Mouse (Mus musculus) lung, adult 2 months (tissue): Measurements from ENCODE around the gene Paxx. TPM values are rescaled to one million over a fixed set of nuclear protein-coding genes. Genes with fewer than 3 reads are reported as not detected.
A peak's percentile ranks its signal among the peaks of the same experiment; 100 is the strongest.

Source experiments
- DNase-seq: peaks from one replicate; pipeline ENCODE4 v3.0.0; 2022
- H3K4me1 ChIP-seq: fragments of 200-500 bp; 2 replicates; pipeline ENCODE4 v1.6.1; 2011; ENCODE audit warnings: low read length; ENCODE audit not compliant: control insufficient read depth, insufficient read depth
- H3K4me3 ChIP-seq: fragments of 200-500 bp; replicated peaks from 2 replicates; pipeline ENCODE3; 2011; ENCODE audit warnings: low read depth, mild to moderate bottlenecking, control low read depth, low read length; ENCODE audit errors: extremely low read depth
- CTCF ChIP-seq: fragments of 200-500 bp; IDR thresholded peaks from 2 replicates; pipeline ENCODE4 v1.5.1; 2011; ENCODE audit warnings: mild to moderate bottlenecking, low read length, control low read depth; ENCODE audit not compliant: insufficient read depth
- POLR2A ChIP-seq: fragments of 200-500 bp; IDR thresholded peaks from 2 replicates; pipeline ENCODE4 v1.6.1; 2011; ENCODE audit warnings: low read depth, mild to moderate bottlenecking, control low read depth, low read length, borderline replicate concordance; ENCODE audit errors: extremely low read depth
- WGBS: fragments of 180-500 bp; shearing (Covaris S2); methylation state at CpG from one replicate; pipeline ENCODE4 v1.1.7; 2018; 5-methylcytosine and 5-hydroxymethylcytosine counted together
- polyA plus RNA-seq: library from polyadenylated mRNA; depleted of rRNA; stranded (reverse); fragments of >200 nt; gene quantifications from 2 replicates; pipeline ENCODE4 v1.2.3, GENCODE M21; 2012; rRNA removed

Gene Paxx
- 74.6 and 76.0 TPM in 2 replicates for polyA plus RNA-seq

DNA sequence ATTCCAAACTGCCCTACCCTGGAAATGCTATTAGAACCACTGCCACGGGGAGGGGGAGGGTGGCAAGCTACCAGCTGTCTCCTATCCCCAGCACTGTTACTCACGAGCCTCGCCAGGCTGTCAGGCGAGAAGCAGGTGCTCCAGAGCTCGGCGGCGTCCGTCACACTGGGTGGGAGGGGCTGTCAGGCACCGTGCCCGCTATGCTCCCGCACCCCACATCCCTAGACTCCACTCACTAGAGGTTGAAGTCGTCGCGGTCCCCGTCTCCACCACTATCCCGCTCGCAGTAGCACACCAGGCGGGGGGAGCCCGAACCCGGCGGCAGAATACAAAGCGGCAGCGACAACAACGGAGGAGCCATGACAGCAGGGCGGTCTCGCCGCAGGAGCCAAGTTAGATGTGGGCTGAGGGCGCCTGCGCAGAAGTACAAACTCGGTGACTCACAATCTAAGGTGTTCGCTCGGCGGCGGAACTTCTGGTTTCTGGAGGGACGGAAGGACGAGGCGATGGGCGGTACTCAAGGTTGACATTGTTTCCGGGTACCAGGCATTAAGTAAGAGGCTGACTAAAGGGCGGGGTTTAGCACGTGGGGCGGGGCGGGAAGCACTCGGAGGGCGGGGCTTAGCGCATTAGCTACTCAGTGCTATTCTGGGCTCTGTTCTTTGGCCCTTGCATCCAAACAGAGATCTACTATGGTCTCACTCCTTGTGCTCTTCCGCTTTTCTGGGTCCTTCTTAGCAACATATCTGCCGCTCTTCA, at the start of gene Paxx:
TSS of gene Paxx (minus strand) at position 544 of the 759 bp plus-strand sequence.
- peak; percentile 89 for DNase-seq
- WGBS: under 1% methylated on average over 48 of the region's 48 CpGs
- H3K4me1 ChIP-seq: peaks cover 9% of the 10 kb centered on the region
- no peak for TF ChIP-seq CTCF
- peak; percentile 79; the same call in 1 of the 2 replicates for TF ChIP-seq POLR2A
- H3K4me3 ChIP-seq: peak within 1 kb of the TSS; percentile 84

DNA sequence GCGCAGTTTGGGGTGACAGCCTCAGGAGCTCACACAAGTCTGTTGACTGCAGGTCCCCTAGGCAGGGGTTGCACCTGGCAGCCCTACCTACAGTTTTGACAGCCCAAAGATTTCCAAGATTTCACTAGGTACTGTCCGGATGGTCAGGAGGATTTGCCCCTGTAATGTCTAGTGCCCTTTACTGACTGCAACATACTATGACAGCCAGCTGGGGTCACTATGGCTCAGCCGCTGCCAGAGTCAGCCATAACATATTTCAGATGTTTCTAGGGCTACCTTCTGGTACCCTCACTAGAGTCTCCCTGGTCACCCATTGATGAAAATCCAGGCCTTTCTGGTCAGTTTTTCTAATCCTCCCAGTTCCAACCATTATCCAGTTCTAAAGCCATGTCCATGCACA, 49.0 kb upstream of the Paxx start:
- WGBS: 51% methylated on average over 3 of the region's 3 CpGs
- no peak overlapping the region for H3K4me3 ChIP-seq
- no peaks in the 10 kb centered on the region for H3K4me1 ChIP-seq
- DNase-seq: no peak
- no peak for TF ChIP-seq POLR2A
- TF ChIP-seq CTCF: peak; percentile 53; the same call in 1 of the 2 replicates

DNA sequence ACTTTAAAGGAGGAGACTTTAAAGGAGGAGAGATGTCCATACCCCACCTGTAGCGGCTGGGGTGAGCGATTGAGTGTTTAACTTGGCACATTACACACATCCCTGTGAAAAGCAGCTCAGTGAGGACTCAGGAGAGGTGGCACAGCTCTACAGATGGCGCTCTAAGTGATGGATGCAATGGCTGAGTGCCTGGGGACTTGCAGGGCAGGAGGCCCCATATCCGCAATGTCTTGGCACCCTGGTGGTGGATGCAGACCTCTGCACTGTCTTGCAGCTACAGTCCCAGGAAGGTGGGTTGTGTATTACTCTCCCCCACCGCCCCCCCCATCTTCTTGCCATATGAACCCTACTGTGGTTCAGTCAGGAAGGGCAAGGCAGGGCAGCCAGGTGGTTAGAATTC, 46.1 kb upstream of the Paxx start:
- WGBS: 38% methylated on average over 5 of the region's 5 CpGs
- no peak overlapping the region for H3K4me3 ChIP-seq
- no peak for DNase-seq
- H3K4me1 ChIP-seq: no peaks in the 10 kb centered on the region
- TF ChIP-seq CTCF (peak; percentile 41; the same call in 1 of the 2 replicates), POLR2A (no peak)

DNA sequence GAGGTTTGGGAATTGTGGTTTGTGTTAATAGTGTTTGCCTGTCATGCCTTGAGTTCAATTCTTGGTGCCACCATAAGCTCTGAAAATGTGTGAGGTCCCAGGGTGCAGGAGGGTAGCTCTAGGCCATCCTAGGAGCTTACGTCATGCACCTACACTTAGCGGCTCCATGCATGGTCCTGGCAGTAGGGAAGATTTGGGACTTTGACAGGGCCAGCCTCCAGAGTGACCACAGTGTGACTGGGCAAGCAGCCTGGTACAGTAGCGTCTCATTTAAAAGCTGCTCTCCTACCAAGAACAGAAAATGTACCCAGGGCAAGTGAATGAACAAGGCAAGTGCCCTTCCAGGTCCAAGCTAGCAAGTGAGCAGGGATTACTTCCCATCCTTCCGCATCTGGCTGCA, 45.0 kb upstream of the Paxx start:
- WGBS: over 99% methylated on average over 4 of the region's 4 CpGs
- TF ChIP-seq CTCF (no peak), POLR2A (no peak)
- no peak overlapping the region for H3K4me3 ChIP-seq

DNA sequence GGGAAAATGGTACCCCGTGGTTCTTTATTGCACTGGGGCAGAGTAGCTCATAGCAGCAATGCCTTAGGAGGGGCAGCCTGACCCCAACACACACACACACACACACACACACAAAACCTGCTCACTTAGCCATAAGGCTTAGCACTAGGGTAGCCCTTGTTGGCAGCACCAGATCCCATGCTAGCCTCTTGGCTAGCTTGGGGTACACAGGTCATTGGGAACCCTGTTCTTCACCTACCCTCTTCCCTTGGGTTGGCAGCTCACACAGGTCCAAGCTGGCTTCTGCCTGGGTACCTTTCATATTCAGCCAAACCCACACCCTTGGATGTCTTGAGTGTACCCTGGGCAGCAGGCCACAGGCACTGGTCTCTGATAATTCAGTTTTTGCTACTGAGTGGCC, 44.1 kb upstream of the Paxx start:
- DNase-seq: no peak
- Histone ChIP-seq H3K4me1 (peaks cover 8% of the 10 kb centered on the region), H3K4me3 (no peak overlapping the region)
- TF ChIP-seq CTCF: no peak
- TF ChIP-seq POLR2A: no peak
- 88% methylated on average over 1 of the region's 1 CpGs for WGBS

More for the DNA sequence above, 45.0 kb upstream of the Paxx start:
- peaks cover 7% of the 10 kb centered on the region for H3K4me1 ChIP-seq
- no peak for DNase-seq

DNA sequence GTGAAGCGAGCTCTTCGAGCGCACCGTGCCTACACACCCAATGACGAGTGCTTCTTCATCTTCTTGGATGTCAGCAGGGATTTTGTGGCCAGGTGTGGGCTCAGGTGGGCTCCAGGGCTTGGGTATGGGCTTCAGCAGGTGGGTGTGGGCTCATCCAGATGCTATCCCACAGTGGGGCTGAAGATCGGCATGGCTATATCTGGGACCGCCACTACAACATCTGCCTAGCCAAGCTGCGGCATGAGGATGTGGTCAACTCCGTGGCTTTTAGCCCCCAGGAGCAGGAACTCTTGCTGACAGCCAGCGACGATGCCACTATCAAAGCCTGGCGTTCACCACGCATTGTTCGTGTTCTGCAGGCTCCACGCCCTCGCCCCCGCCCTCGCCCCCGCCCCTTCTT, 43.6 kb upstream of the Paxx start:
- Histone ChIP-seq H3K4me1 (peaks cover 9% of the 10 kb centered on the region), H3K4me3 (no peak overlapping the region)
- no peak for DNase-seq
- no peak for TF ChIP-seq CTCF
- no peak for TF ChIP-seq POLR2A
- 89% methylated on average over 19 of the region's 19 CpGs for WGBS

DNA sequence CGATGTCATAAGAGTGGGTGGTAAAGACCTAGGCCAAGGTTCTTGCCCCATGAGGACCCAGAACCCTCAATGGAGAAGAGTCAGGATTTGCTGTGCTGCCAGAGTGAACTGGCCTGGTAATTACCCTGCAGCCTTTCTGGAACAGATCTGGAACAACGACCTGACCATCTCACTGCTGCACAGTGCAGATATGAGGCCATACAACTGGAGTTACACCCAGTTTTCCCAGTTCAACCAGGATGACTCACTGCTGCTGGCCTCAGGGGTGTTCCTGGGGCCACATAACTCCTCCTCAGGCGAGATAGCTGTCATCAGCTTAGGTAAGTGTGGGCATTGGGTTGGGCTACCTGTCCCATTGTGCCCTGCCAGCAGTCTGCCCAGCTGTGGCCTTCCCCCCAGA, 41.8 kb upstream of the Paxx start:
- H3K4me1 ChIP-seq: peaks cover 9% of the 10 kb centered on the region
- TF ChIP-seq POLR2A (no peak), CTCF (no peak)
- no peak overlapping the region for H3K4me3 ChIP-seq
- WGBS: 82% methylated on average over 3 of the region's 3 CpGs
- no peak for DNase-seq

DNA sequence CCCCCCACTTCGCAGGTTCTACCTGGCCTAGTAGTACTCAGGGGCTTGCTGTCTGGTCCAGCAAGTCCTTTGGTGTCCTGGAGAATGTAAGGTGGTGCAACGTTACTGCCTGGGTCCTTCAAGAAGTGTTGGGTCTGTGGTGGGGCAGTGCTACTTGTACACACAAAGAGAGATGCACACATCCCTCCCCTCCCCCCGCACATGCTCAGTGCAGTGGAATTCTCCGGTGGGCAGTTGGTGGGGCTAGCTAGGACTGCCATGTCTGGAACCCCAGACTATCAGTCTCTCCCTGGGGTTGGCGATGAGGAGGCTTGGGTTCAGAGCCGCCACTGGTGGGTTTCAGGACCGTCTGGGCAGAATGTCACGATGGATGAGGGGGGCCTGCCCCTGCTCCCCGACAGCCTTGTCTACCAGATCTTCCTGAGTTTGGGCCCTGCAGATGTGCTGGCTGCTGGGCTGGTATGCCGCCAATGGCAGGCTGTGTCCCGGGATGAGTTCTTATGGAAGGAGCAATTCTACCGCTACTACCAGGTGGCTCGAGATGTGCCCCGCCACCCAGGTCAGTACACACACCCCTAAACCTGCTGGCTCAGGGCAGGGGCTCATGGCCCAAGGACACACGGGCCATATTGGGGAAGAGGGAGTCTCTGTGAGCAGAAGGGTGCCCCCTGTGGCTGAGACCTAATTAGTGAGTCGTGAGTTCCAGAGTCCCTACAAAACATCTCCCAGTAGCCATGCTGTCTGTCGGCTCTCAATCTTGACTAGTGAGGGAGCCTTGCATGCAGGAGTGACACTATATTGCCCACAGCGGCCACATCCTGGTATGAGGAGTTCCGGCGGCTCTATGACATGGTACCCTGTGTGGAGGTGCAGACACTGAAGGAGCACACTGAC, 40.9 kb upstream of the Paxx start, which contains the start of gene C8g:
TSS of gene C8g (minus strand) at position 127 of the 894 bp plus-strand sequence.
- DNase-seq: no peak
- peak within 1 kb of the TSS; percentile 81 for H3K4me3 ChIP-seq
- H3K4me1 ChIP-seq: peaks cover 9% of the 10 kb centered on the region
- WGBS: 69% methylated on average over 20 of the region's 20 CpGs
- TF ChIP-seq POLR2A: no peak

DNA sequence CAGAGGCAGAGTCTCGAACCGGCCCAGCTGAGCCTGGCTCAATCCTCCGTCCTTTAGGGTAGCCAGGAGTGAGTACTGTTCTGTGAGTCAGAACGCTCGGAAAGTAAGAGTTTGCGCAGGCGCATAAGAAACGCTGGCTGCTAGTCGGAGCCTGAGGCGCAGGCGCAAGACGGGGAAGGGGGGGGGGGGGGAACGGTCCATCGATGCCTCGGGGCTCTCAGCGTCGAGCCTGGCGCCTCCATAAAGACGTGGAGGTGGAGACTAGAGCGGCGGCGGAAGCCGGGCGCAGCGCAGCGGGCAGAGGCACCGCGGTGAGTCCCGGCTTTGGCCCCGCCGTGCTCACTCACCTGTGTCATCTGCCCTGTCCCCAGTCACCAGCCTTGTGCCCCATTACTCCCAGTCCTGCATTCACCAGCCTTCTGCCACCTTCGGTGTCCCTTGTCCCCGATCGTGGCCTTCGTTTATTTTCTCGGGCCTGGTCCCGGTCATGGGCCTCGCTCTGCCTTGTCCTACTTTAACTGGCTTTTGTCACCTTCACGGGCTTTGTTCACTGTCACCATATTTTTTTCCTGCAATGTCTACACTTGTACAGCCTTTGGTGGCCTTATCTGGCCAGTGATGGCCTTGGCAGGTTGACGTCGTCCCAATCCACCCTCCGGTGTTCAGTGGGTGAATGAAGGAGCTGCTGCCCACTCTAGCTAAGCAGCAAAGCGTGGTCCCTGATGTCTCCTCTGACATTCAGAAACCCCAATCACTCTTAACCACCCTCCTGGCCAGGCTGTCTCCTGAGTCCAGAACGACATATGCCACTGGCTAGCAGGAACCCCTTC, 39.9 kb upstream of the Paxx start, which contains the start of gene Fbxw5:
TSS of gene Fbxw5 (plus strand) at position 175 of the 830 bp plus-strand sequence.
- DNase-seq: peak; percentile 75
- H3K4me3 ChIP-seq: peak within 1 kb of the TSS; percentile 81
- TF ChIP-seq CTCF (no peak), POLR2A (peak; percentile 82)
- under 1% methylated on average over 43 of the region's 44 CpGs for WGBS
- peaks cover 9% of the 10 kb centered on the region for H3K4me1 ChIP-seq
